In the genomic region with DNA sequence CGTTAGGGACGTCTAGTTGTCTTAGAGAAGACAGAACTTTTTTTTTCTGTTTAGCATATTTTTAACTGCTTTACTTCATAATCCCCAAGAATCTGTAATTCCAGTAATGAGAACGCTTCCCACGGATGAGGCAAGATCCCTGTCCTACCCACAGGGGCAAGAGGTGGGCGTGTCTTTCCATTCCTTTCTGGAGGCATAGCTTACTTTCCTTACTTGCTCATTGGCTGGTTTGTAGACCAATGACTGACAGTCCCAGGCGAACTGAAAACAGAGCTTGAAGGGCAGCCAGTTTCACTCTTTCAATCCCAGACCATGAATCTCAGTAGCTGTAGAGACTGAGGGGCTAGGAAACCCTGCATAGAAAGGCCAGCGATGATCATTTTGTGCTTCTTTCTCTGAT, we compare ENCODE assay signal across 16 mouse cellular contexts.
DNase-seq lines count a peak whose midpoint lies in the region; ATAC-seq lines count a peak whose summit lies in the region.
"Had no signal": no experiment of that assay in that cellular context is flagged by ENCODE, and none has a peak within 500 bp of the region (broad histone marks: within the 10 kb centered on the region; RNA-seq: fewer than 3 reads in every experiment).

No protein-coding gene starts in this region.

- H3K4me3 ChIP-seq in kidney, embryonic 14.5 days (ENCODE audit: low read length) = no peak overlapping the region
- no peak overlapping the region for H3K4me3 ChIP-seq in lung, embryonic 16.5 days (ENCODE audit: low read length)
- H3K4me3 ChIP-seq in brown adipose tissue, adult 24 weeks (ENCODE audit: insufficient read depth, low read depth, low read length) = no peak overlapping the region
- H3K4me3 ChIP-seq in limb, embryonic 13.5 days = no peak overlapping the region
- H3K4me3 ChIP-seq: embryonic facial prominence, embryonic 12.5 days; hindbrain, embryonic 13.5 days; midbrain, embryonic 12.5 days had no signal

- 0 out of 2 replicates have a peak, but pooled peaks have one; percentile 39 for ATAC-seq in kidney, embryonic 14.5 days (ENCODE audit: low FRiP score, low TSS enrichment)
- peak; percentile 90 for ATAC-seq in lung, embryonic 16.5 days (ENCODE audit: low read depth)
- ATAC-seq in limb, embryonic 13.5 days (ENCODE audit: low FRiP score, low read depth) = peak; percentile 76; the same call in 1 of the 2 replicates
- ATAC-seq in megakaryocyte, adult 5-6 weeks (ENCODE audit: poor library complexity, severe bottlenecking) = no peak
- no peak for ATAC-seq in monocyte, adult 5-6 weeks (replicated peaks; ENCODE audit: insufficient number of reproducible peaks, low FRiP score, low TSS enrichment, poor library complexity, severe bottlenecking)

- H3K27ac ChIP-seq in kidney, embryonic 14.5 days (ENCODE audit: low read depth, low read length) = no peak overlapping the region
- no peak overlapping the region for H3K27ac ChIP-seq in lung, embryonic 16.5 days (ENCODE audit: low read length)
- peak overlapping the region; percentile 43; the same call in 1 of the 2 replicates for H3K27ac ChIP-seq in brown adipose tissue, adult 24 weeks (replicated peaks; ENCODE audit: low read depth, low read length)
- no peak overlapping the region for H3K27ac ChIP-seq in limb, embryonic 13.5 days
- H3K27ac ChIP-seq: embryonic facial prominence, embryonic 12.5 days; hindbrain, embryonic 13.5 days; liver, embryonic 14.5 days; midbrain, embryonic 12.5 days had no signal

- DNase-seq in kidney, postnatal 14 days = no peak
- no peak for DNase-seq in lung, adult 18-20 months
- DNase-seq: adrenal gland, postnatal 14 days; cerebellum, adult 11 months; kidney, postnatal 10 days; thymus, adult 18-20 months had no signal

- H3K9ac ChIP-seq in kidney, embryonic 14.5 days (ENCODE audit: low read depth, low read length) = no peak overlapping the region
- H3K9ac ChIP-seq in lung, embryonic 16.5 days (ENCODE audit: low read length) = no peak overlapping the region
- no peak overlapping the region for H3K9ac ChIP-seq in limb, embryonic 13.5 days
- H3K9ac ChIP-seq: embryonic facial prominence, embryonic 12.5 days; hindbrain, embryonic 13.5 days; liver, embryonic 14.5 days; midbrain, embryonic 12.5 days had no signal

- no peaks in the 10 kb centered on the region for H3K36me3 ChIP-seq in kidney, embryonic 14.5 days (ENCODE audit: control insufficient read depth, insufficient read depth, low read length)
- H3K36me3 ChIP-seq in lung, embryonic 16.5 days (ENCODE audit: control insufficient read depth, insufficient read depth, low read length) = no peaks in the 10 kb centered on the region
- H3K36me3 ChIP-seq in limb, embryonic 13.5 days = no peaks in the 10 kb centered on the region
- H3K36me3 ChIP-seq: embryonic facial prominence, embryonic 12.5 days had no signal

- H3K4me2 ChIP-seq in kidney, embryonic 14.5 days (replicated peaks; ENCODE audit: low read depth, low read length) = no peak overlapping the region
- H3K4me2 ChIP-seq in lung, embryonic 16.5 days (ENCODE audit: low read depth, low read length) = no peak overlapping the region
- no peak overlapping the region for H3K4me2 ChIP-seq in limb, embryonic 13.5 days (replicated peaks)
- H3K4me2 ChIP-seq: embryonic facial prominence, embryonic 12.5 days; hindbrain, embryonic 13.5 days; midbrain, embryonic 12.5 days had no signal

- no peaks in the 10 kb centered on the region for H3K4me1 ChIP-seq in kidney, embryonic 14.5 days (ENCODE audit: control insufficient read depth, insufficient read depth, low read length)
- no peaks in the 10 kb centered on the region for H3K4me1 ChIP-seq in lung, embryonic 16.5 days (replicated peaks; ENCODE audit: control insufficient read depth, insufficient read depth, low read length)
- peaks cover 12% of the 10 kb centered on the region; the same call in 1 of the 2 replicates for H3K4me1 ChIP-seq in brown adipose tissue, adult 24 weeks (ENCODE audit: control insufficient read depth, insufficient read depth, insufficient read length, low read length)
- H3K4me1 ChIP-seq in limb, embryonic 13.5 days = peaks cover 10% of the 10 kb centered on the region; the same call in 1 of the 2 replicates

- WGBS in kidney, embryonic 14.5 days = 44% methylated on average over 7 of the region's 7 CpGs
- 40% methylated on average over 7 of the region's 7 CpGs for WGBS in lung, embryonic 16.5 days
- WGBS in limb, embryonic 13.5 days = 37% methylated on average over 7 of the region's 7 CpGs

- H3K9me3 ChIP-seq in kidney, embryonic 14.5 days (ENCODE audit: control insufficient read depth, low read length) = no peaks in the 10 kb centered on the region
- no peaks in the 10 kb centered on the region for H3K9me3 ChIP-seq in lung, embryonic 16.5 days (ENCODE audit: control insufficient read depth, low read length)
- no peaks in the 10 kb centered on the region for H3K9me3 ChIP-seq in limb, embryonic 13.5 days
- H3K9me3 ChIP-seq: embryonic facial prominence, embryonic 12.5 days; hindbrain, embryonic 13.5 days; midbrain, embryonic 12.5 days had no signal

- H3K27me3 ChIP-seq in kidney, embryonic 14.5 days (ENCODE audit: control insufficient read depth, insufficient read depth, low read length) = no peaks in the 10 kb centered on the region
- no peaks in the 10 kb centered on the region for H3K27me3 ChIP-seq in lung, embryonic 16.5 days (ENCODE audit: control insufficient read depth, insufficient read depth, low read depth, low read length)
- H3K27me3 ChIP-seq in limb, embryonic 13.5 days = no peaks in the 10 kb centered on the region
- H3K27me3 ChIP-seq: embryonic facial prominence, embryonic 12.5 days; hindbrain, embryonic 13.5 days; midbrain, embryonic 12.5 days had no signal

Comparison
In these comparisons a context has a peak if more than half of its experiments do, and no peak if none do; other contexts are left out.
1. ATAC-seq: peak in kidney, embryonic 14.5 days (single experiment), lung, embryonic 16.5 days (single experiment) and limb, embryonic 13.5 days (single experiment); none in megakaryocyte, adult 5-6 weeks (single experiment) and monocyte, adult 5-6 weeks (single experiment).